Mouse (Mus musculus) ovary, postnatal 14 days (tissue): ENCODE measurements at regions not wholly inside any gene's neighbourhood (a gene's known extent, or its start where the extent isn't known, plus 50 kb on each side); places are given as distances from the start of the nearest gene placed in this dataset.

Experiments
- DNase-seq: peaks from one replicate; pipeline ENCODE4 v3.0.0; 2022; ENCODE audit warnings: low spot score

GRCm38 (mm10) chr6:36004701-36005100 lies 383.2 kb upstream of the Chrm2 start:
- DNase-seq: peak; percentile 5

DNA sequence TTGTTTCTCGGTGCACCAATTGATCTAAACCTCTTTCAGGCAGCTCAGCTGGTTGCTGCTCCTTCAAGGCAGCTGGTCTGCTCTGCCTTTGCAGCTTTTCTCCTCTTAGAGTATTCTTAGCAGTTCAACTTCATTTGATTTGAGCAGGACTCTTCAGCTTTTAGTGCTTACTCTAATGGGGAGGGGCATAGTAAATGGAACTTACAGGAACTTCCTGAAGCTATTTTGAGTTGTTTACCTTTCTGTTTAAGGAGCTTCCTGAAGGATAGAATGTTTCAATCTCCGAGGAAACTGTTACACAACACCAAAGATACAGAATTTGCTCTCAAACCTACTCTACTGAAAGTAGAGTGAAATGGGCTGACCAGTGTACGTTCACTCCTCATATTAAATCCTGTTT lies 385.8 kb upstream of the Chrm2 start:
- DNase-seq: no peak

DNA sequence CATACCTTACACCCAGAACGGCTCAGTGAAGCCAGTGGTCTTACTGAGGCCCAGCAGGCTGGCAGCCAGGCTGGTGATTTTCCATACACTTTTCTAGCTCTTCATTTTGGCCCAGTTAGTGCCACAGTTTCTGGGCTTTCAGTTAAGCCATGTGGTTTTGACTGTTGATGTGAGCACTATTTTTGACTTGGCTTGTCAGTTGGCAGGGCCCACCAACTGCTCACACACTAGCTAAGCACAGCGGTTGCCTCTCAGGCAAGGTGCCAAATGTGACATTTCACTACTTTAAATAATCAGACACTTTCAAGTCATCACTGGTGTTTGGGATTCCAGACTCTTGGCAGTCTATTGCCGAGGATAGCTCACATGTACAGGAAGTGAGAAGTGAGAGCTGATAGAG lies 399.0 kb upstream of the Chrm2 start:
- DNase-seq: no peak

DNA sequence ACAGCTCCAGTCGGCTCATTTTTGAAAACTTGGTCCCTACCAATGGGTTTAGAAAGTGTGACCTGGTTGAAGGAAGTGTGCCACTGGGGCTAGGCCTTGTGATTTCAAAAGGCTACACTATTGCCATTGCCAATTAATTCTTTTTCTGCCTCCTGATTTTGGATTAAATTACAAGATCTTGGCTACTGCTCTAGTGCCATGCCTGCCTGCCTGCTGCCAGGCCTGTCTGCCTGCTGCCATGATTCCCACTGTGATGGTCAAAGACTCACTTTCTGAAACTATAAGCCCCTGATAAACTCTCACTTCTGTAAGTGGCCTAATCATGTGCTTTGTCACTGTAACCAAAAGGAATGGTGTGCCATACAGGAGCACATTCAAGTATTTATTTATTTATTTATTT lies 400.4 kb upstream of the Mtpn start:
- no peak for DNase-seq

DNA sequence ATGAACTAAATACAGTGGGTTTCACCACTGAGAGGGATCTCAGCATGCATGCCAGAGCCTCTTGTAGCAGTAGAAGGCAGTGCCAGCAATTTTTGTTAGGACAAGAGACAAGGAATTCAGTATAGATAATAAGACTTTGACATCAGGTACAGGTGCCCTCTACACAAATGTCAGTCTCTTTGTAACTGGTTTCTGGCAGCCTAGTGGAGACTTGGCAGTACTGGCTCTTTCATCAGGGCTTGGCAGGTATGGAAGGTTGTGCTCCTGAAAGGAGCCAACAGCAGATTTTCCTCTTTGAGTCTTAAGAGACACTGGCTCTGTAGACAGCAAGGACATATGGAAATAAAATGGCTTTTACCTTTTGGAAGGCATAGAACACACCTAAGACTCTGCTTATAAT lies 384.5 kb upstream of the Mtpn start:
- no peak for DNase-seq

- DNase-seq: no peak
Observed at GRCm38 (mm10) chr6:35897990-35898389, 358.3 kb upstream of the Mtpn start.

DNA sequence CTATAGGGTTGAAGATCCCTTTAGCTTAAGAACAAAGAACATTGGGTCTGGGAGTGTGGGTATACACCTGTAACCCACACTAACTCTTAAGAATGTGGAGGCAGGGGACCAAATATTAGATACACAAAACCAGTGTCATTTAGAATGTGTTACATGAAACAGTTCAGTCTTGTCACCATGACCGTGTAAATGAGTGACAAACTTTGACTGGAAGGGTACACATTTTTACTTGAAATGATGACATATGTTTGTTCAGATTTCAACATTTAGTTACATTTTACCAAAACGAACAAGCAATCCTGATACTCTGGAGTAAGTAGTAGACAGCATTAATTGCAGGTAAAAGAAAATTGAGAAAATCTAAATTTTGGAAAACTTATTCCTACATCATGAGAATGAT lies 356.0 kb upstream of the Mtpn start:
- no peak for DNase-seq

DNA sequence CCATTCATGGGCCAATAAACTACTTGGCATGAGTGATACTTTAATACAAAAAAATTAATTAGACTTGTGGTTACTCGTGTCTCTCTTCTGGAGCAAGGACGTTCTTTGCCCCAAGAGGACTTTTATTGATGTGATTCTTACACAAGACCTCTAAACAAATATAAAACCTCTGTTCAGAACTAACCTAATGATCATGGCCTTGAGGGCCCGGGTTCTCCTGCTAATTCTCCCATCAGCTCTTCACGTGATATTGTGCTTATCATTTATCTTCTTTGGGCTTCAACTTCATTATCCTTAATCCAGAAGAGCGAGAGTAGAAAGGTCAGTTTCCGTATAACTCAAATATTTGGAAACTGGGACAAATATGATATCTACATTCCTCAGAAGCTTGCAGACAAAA lies 335.0 kb upstream of the Mtpn start:
- DNase-seq: no peak

DNA sequence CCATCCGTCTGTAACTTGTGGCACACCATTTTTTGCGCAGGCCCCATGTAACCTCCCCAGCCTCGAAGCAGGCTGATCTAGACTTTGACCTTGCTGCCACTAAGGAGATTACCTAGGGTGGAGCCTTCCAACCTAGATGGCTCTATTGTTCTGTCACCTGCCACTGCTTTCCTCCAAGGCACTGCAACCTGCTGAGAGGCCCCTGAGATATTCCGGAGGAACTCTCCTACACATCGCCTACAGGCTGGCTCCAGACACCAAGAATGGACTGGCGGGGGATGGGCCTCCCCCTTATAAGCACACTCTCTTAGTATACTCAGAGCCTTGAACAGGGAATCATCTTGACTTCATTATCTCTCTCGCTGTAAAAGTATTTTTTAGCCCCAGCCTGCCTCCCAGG lies 331.7 kb upstream of the Mtpn start:
- DNase-seq: no peak

DNA sequence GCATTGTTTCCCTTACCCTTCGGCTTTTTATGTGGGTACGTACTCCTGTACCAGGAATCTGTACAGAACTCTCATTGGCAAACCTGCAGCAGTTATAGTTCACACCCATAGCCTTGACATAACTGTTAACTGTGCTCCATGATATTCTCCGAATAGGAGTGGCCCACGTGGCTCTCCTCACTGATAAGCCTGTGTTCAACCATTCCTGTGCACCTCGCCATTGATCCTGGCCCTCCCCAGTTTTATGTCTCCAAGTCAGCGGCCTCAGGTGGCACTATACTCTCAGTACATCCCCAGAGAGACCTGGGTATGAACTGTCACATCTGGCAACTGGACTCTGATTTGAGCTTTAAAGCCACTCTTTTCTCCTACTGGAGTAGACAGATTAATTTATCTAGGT lies 324.5 kb upstream of the Mtpn start:
- no peak for DNase-seq

- DNase-seq: no peak
Observed at GRCm38 (mm10) chr6:35853993-35854392, 314.3 kb upstream of the Mtpn start.

DNA sequence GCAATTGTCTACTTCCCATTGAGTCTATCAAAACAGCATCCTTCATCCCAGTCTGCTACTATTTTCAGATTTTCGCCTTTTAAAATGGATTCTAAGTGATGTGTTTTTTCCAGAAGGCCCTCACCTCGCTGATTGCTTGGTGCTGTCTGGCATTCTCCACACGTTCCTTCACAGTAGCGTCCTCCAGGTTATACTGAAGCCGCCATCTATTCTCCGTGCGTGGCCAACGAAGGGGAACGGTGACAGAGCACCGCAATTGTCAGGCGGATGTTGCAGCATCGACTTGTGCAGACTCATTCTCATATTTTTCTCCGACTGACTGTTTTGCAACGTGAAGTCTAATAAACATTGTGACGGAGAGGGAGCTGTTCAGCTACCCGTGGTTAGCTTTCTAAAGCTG lies 277.0 kb upstream of the Mtpn start:
- DNase-seq: no peak

DNA sequence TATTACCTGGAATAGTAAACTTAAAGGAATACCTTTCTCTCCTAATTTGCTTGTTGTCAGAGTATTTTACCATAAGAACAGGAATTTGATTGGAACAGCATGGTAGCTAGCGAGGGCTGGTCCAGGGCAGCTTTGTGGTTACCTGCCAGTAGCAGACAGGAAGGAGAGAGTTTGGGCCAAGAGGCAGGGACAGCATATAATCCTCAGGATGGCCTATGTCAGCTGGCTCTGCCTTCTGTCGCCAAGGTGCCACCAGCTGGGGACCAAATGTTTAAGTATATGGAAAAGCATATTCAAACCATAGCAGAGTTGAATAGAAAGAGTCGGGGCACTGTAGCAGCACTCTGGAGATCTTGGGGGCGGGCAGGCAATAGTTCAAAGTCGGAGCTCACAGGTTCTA lies 274.8 kb upstream of the Mtpn start:
- DNase-seq: no peak

DNA sequence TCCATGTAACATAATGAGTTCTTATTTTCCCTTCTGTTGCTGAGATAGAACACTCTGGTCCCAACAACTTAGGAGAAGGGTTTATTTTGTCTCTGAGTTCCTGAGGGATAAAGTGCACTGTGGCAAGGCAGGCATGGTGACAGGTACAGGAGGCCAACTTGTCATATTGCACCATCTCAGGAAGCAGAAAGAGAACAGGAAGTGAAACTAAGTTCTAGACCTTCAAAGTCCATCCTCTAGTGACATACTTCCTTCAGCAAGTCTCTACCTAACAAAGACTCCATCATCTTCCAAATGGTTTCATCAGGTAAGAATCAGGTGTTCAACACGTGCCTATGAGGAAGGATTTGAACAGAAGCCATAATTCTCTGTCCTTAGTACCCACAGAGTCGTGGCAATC lies 266.1 kb upstream of the Mtpn start:
- DNase-seq: no peak

DNA sequence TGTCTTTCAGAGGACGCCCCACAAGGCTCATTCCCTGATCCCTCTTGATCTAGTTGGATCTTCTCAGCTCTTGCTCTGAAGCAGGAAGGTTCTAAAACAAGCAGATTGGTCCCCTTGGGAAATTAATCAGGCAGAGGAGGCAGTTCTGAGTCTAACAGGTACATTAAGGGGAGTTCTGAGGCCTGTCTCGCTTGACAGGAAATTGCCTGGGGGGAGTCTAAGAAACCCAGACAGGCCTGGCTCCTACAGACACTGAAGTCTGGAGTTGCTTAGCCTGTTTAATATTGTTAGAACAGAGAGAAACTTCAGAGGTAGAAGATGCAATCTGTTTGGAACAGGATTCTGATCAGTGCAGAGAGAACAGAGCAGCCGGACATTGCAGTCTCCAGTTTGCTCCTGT lies 264.4 kb upstream of the Mtpn start:
- DNase-seq: no peak

DNA sequence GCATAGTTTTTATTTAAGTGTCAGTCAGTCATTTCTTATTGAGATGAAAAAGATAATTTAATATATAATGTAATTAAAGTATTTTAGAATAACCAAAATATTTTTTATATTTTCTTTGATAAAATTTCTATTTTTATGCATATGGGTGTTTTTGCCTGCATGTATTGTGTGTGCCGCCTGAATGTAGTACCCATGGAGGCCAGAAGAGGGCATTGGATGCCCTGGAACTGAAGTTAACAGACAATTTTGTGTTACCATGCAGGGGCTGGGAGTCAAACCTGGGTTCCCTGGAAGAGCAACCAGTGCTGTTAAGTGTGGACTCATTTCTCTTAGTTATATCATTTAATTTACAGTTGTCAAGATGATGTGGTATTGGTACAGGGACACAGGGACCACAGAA lies 240.0 kb upstream of the Mtpn start:
- DNase-seq: no peak

- no peak for DNase-seq
Observed at GRCm38 (mm10) chr6:35770907-35771306, 231.2 kb upstream of the Mtpn start.

DNA sequence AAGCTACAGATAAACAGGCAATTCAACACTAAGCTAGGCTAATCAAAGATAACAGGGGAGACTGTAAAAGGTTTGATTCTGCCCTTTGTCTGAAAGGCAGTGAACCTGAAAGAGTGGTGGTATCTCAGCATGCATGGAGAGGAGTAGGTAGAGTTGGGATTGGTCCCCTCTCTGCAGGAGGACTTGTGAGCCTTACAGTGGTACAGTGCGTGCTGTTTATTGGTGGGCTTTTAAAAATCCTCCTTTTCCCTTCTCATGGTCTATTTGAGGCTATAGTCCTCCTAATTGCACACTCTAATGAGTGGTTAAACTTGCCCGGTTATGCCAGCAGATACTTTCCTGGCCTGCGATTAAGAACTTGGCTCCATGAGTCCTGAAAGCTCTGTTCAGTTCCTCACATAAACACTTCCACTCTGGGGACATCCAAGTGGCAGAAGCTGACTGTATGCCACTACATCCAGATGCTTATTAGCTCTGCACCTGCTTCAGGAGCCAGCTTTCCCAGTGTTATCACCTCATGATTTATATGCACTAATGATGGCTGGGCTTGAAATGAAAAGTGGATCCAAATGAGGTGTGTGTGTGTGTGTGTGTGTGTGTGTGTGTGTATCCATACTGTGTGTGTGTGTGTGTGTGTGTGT lies 220.0 kb upstream of the Mtpn start:
- DNase-seq: no peak

DNA sequence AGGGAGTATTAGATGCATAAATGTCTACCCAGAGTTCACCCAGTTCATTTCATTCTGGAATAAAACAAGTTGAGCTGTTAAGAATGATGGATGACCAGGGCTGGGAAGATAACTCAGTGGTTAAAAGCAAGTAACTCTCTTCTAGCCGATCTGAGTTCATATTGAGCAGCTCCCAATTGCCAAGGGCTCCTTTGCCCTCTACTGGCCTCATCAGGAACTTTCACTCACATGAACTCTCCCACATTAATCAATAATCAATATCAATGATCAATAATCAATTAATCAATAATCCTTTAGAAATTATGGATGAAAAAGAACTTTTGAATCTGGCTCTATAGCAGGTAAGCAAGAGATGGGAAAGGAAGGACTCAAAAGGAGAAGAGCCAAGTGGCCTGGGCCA lies 206.3 kb upstream of the Mtpn start:
- no peak for DNase-seq

DNA sequence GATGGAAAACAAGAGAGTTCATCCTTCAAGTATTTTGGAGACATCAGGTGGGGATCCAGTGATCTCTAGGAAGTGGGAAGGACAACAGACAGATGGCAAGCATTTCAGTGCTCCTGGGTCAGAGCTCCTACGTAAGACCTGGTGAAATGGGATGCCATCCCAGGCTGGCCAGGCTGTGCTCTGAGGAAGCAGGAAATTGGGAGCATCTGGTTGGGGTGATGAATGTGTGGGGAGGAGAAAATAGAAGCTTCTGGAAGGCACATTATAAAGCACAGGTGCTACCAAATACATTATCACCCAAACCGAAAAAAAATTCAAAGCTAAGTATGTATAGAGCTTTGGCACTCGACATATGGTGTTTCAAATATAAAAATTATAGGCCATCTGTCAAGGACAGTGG lies 165.9 kb upstream of the Mtpn start:
- DNase-seq: no peak

GRCm38 (mm10) chr6:35667062-35667461 lies 127.4 kb upstream of the Mtpn start:
- DNase-seq: no peak

DNA sequence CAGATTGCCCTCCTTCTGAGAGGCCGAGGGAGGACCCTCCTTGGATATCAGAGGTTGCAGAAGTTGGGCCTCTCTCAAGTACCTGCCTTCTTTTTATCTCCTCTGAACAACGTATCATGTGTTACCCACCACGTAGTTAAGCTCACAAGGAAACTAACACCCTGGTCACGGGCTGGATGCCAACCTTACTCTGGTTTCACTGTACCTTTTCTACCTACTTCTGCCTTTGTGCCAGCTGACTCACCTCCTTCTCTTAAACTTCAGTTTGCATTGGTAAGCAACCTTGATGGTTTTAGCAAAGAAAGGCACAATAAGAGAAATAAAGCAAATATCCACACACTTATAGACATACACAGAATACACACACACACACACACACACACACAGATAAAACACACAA lies 111.7 kb upstream of the Mtpn start:
- DNase-seq: no peak

GRCm38 (mm10) chr6:35645210-35645609 lies 105.5 kb upstream of the Mtpn start:
- DNase-seq: no peak

GRCm38 (mm10) chr6:35640672-35641071 lies 101.0 kb upstream of the Mtpn start:
- no peak for DNase-seq

DNA sequence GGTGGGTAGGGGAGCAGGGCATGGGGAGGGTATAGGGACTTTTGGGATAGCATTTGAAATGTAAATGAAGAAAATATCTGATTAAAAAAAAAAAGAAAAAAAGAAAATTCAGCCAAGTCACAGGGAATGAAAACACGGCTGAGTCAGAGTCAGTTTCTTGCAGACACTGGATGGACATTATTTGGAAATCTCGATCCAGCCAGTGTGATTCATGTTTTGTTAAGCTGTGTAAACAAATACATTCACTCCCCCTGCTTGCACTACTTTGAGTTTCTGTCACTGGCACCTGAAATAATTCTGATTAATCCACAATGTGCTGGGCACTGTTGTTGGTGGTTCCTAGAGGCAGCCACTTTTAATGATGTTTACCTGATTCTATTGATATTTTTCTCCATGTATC lies 68.6 kb upstream of the Mtpn start:
- no peak for DNase-seq
